Mouse (Mus musculus): ENCODE results near the gene Cyp2s1.

DNA sequence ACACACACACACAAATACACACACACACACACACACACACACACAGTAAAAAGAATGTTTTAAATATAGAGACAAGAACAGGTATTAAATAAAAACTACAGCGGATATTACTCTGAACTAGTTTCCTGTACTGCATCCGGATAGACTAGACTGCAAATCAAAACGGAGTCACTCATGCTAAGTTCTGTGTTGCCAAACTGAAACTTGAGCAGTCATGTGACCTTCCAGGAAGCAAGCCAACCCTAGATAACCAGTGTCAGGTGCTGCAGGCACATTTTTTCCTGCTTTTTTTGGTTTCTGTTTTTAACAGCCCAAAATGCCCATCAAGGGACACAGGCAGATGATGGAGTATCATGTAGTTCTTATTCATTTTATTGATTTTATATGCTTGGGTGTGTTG, 10.5 kb upstream of the Cyp2s1 start:
- TF ChIP-seq CTCF (conservative IDR thresholded peaks at IDR 0.05; ENCODE audit: insufficient read depth, insufficient read length, low read depth, low read length): no peak
- no peak for TF ChIP-seq POLR2A (IDR thresholded peaks at IDR 0.05; ENCODE audit: low read depth, low read length)
